Mouse (Mus musculus) embryonic facial prominence, embryonic 15.5 days (tissue): Measurements from ENCODE around the gene Gria1. TPM values are rescaled to one million over a fixed set of nuclear protein-coding genes. Genes with fewer than 3 reads are reported as not detected.

Experiments
- ATAC-seq: fragments of 200-750 bp; cut with Nextera tagmentation; 2 replicates; pipeline ENCODE4 v1.8.0; 2017; ENCODE audit warnings: low read depth, moderate TSS enrichment; ENCODE audit not compliant: insufficient number of reproducible peaks, low FRiP score, low TSS enrichment
- H3K27ac ChIP-seq: fragments of 300-500 bp; sonication (generic); replicated peaks from 2 replicates; pipeline ENCODE4 v1.5.1; 2015; ENCODE audit warnings: mild to moderate bottlenecking, inconsistent platforms
- H3K27me3 ChIP-seq: fragments of 300-500 bp; sonication (generic); 2 replicates; pipeline ENCODE4 v1.6.1; 2015; ENCODE audit warnings: inconsistent platforms
- H3K36me3 ChIP-seq: fragments of 300-500 bp; sonication (generic); 2 replicates; pipeline ENCODE4 v1.6.1; 2015; ENCODE audit warnings: mild to moderate bottlenecking, inconsistent platforms
- H3K4me1 ChIP-seq: fragments of 300-500 bp; sonication (generic); 2 replicates; pipeline ENCODE4 v1.6.1; 2015; ENCODE audit warnings: inconsistent platforms
- H3K4me2 ChIP-seq: fragments of 300-500 bp; sonication (generic); replicated peaks from 2 replicates; pipeline ENCODE4 v1.6.1; 2015; ENCODE audit warnings: mild to moderate bottlenecking, inconsistent platforms
- H3K4me3 ChIP-seq: fragments of 300-500 bp; sonication (generic); replicated peaks from 2 replicates; pipeline ENCODE4 v1.5.1; 2015; ENCODE audit warnings: mild to moderate bottlenecking, inconsistent platforms
- H3K9ac ChIP-seq: fragments of 300-500 bp; sonication (generic); 2 replicates; pipeline ENCODE4 v1.6.1; 2015; ENCODE audit warnings: inconsistent platforms
- H3K9me3 ChIP-seq: fragments of 300-500 bp; sonication (generic); replicated peaks from 2 replicates; pipeline ENCODE4 v1.6.1; 2016; ENCODE audit warnings: inconsistent platforms
- WGBS: fragments of 180-500 bp; shearing (Covaris S2); methylation state at CpG from one replicate; pipeline ENCODE4 v1.1.7; 2015; 5-methylcytosine and 5-hydroxymethylcytosine counted together
- polyA plus RNA-seq: library from polyadenylated mRNA; unstranded; fragments of >200 nt; fragmentation: Nextera tagmentation; extraction: Ambion mirVana; gene quantifications from 2 replicates; pipeline ENCODE4 v1.2.1, GENCODE M21; 2015

The Gria1 gene
- polyA plus RNA-seq, 1 experiment from 2014 or later: 1.9 TPM

GRCm38 (mm10) chr11:57236431-57236830 lies 225.2 kb downstream of the Gria1 start:
- Histone ChIP-seq H3K4me1 (no peaks in the 10 kb centered on the region), H3K9me3 (no peaks in the 10 kb centered on the region), H3K27ac (no peak overlapping the region), H3K36me3 (no peaks in the 10 kb centered on the region), H3K4me3 (no peak overlapping the region), H3K27me3 (no peaks in the 10 kb centered on the region), H3K4me2 (0 out of 2 replicates have a peak overlapping the region, but pooled peaks have one; percentile 21), H3K9ac (no peak overlapping the region)
- ATAC-seq: no peak
- WGBS: 29% methylated on average over 1 of the region's 1 CpGs

- 32% methylated on average over 3 of the region's 3 CpGs for WGBS
- ATAC-seq: no peak
- Histone ChIP-seq H3K4me2 (no peak overlapping the region), H3K27me3 (no peaks in the 10 kb centered on the region), H3K4me3 (no peak overlapping the region), H3K9me3 (no peaks in the 10 kb centered on the region), H3K9ac (no peak overlapping the region), H3K4me1 (no peaks in the 10 kb centered on the region), H3K27ac (no peak overlapping the region), H3K36me3 (no peaks in the 10 kb centered on the region)
Measured at GRCm38 (mm10) chr11:57239758-57240157, 228.6 kb downstream of the Gria1 start.

GRCm38 (mm10) chr11:57243835-57244234 lies 232.6 kb downstream of the Gria1 start:
- Histone ChIP-seq H3K36me3 (no peaks in the 10 kb centered on the region), H3K4me2 (no peak overlapping the region), H3K27ac (no peak overlapping the region), H3K27me3 (no peaks in the 10 kb centered on the region), H3K9ac (no peak overlapping the region), H3K4me3 (no peak overlapping the region), H3K4me1 (no peaks in the 10 kb centered on the region), H3K9me3 (no peaks in the 10 kb centered on the region)
- ATAC-seq: no peak

GRCm38 (mm10) chr11:57244543-57244942 lies 233.4 kb downstream of the Gria1 start:
- H3K4me1 ChIP-seq: no peaks in the 10 kb centered on the region
- H3K36me3 ChIP-seq: no peaks in the 10 kb centered on the region
- H3K27ac ChIP-seq: no peak overlapping the region
- no peak for ATAC-seq
- WGBS: 73% methylated on average over 6 of the region's 6 CpGs
- no peaks in the 10 kb centered on the region for H3K9me3 ChIP-seq
- H3K9ac ChIP-seq: no peak overlapping the region
- H3K4me3 ChIP-seq: no peak overlapping the region
- H3K27me3 ChIP-seq: no peaks in the 10 kb centered on the region
- no peak overlapping the region for H3K4me2 ChIP-seq

- ATAC-seq: no peak
- H3K9me3 ChIP-seq: no peaks in the 10 kb centered on the region
- 75% methylated on average over 4 of the region's 4 CpGs for WGBS
- no peaks in the 10 kb centered on the region for H3K27me3 ChIP-seq
- no peak overlapping the region for H3K4me3 ChIP-seq
- H3K36me3 ChIP-seq: no peaks in the 10 kb centered on the region
- H3K9ac ChIP-seq: no peak overlapping the region
- H3K4me2 ChIP-seq: no peak overlapping the region
- no peak overlapping the region for H3K27ac ChIP-seq
- H3K4me1 ChIP-seq: no peaks in the 10 kb centered on the region
Measured at GRCm38 (mm10) chr11:57248870-57249269, 237.7 kb downstream of the Gria1 start.

- Histone ChIP-seq H3K4me2 (no peak overlapping the region), H3K36me3 (no peaks in the 10 kb centered on the region), H3K27me3 (no peaks in the 10 kb centered on the region), H3K27ac (no peak overlapping the region), H3K9me3 (no peaks in the 10 kb centered on the region), H3K4me1 (no peaks in the 10 kb centered on the region), H3K9ac (no peak overlapping the region), H3K4me3 (no peak overlapping the region)
- WGBS: 66% methylated on average over 7 of the region's 7 CpGs
- no peak for ATAC-seq
Measured at GRCm38 (mm10) chr11:57250129-57250528, 238.9 kb downstream of the Gria1 start.

- H3K27me3 ChIP-seq: no peaks in the 10 kb centered on the region
- WGBS: 77% methylated on average over 8 of the region's 8 CpGs
- no peak for ATAC-seq
- H3K27ac ChIP-seq: no peak overlapping the region
- no peaks in the 10 kb centered on the region for H3K36me3 ChIP-seq
- H3K4me3 ChIP-seq: no peak overlapping the region
- H3K9me3 ChIP-seq: no peaks in the 10 kb centered on the region
- no peaks in the 10 kb centered on the region for H3K4me1 ChIP-seq
- H3K4me2 ChIP-seq: no peak overlapping the region
- H3K9ac ChIP-seq: no peak overlapping the region
Measured at GRCm38 (mm10) chr11:57271687-57272086, 260.5 kb downstream of the Gria1 start.

- Histone ChIP-seq H3K27me3 (no peaks in the 10 kb centered on the region), H3K9me3 (no peaks in the 10 kb centered on the region), H3K4me2 (no peak overlapping the region), H3K4me3 (no peak overlapping the region), H3K36me3 (no peaks in the 10 kb centered on the region), H3K4me1 (no peaks in the 10 kb centered on the region), H3K9ac (no peak overlapping the region), H3K27ac (no peak overlapping the region)
- ATAC-seq: no peak
- 91% methylated on average over 4 of the region's 4 CpGs for WGBS
Measured at GRCm38 (mm10) chr11:57274687-57275086, 263.5 kb downstream of the Gria1 start.

- WGBS: 21% methylated on average over 10 of the region's 10 CpGs
- ATAC-seq: no peak
- no peaks in the 10 kb centered on the region for H3K36me3 ChIP-seq
- H3K4me2 ChIP-seq: no peak overlapping the region
- no peak overlapping the region for H3K27ac ChIP-seq
- no peaks in the 10 kb centered on the region for H3K4me1 ChIP-seq
- H3K9me3 ChIP-seq: no peaks in the 10 kb centered on the region
- H3K4me3 ChIP-seq: no peak overlapping the region
- H3K27me3 ChIP-seq: no peaks in the 10 kb centered on the region
- H3K9ac ChIP-seq: no peak overlapping the region
Measured at GRCm38 (mm10) chr11:57278056-57278455, 266.9 kb downstream of the Gria1 start.

GRCm38 (mm10) chr11:57286119-57286518 lies 274.9 kb downstream of the Gria1 start:
- Histone ChIP-seq H3K4me1 (no peaks in the 10 kb centered on the region), H3K4me2 (no peak overlapping the region), H3K36me3 (no peaks in the 10 kb centered on the region), H3K9ac (no peak overlapping the region), H3K9me3 (no peaks in the 10 kb centered on the region), H3K4me3 (no peak overlapping the region), H3K27ac (no peak overlapping the region), H3K27me3 (no peaks in the 10 kb centered on the region)
- ATAC-seq: no peak
- 87% methylated on average over 2 of the region's 2 CpGs for WGBS

GRCm38 (mm10) chr11:57297376-57297775 lies 286.2 kb downstream of the Gria1 start:
- H3K27me3 ChIP-seq: no peaks in the 10 kb centered on the region
- no peaks in the 10 kb centered on the region for H3K4me1 ChIP-seq
- H3K36me3 ChIP-seq: no peaks in the 10 kb centered on the region
- no peaks in the 10 kb centered on the region for H3K9me3 ChIP-seq
- no peak overlapping the region for H3K9ac ChIP-seq
- 91% methylated on average over 8 of the region's 8 CpGs for WGBS
- no peak for ATAC-seq
- H3K4me2 ChIP-seq: no peak overlapping the region
- no peak overlapping the region for H3K4me3 ChIP-seq
- no peak overlapping the region for H3K27ac ChIP-seq

- no peaks in the 10 kb centered on the region for H3K36me3 ChIP-seq
- H3K27me3 ChIP-seq: no peaks in the 10 kb centered on the region
- no peaks in the 10 kb centered on the region for H3K4me1 ChIP-seq
- H3K9me3 ChIP-seq: no peaks in the 10 kb centered on the region
- no peak overlapping the region for H3K4me2 ChIP-seq
- H3K4me3 ChIP-seq: no peak overlapping the region
- WGBS: 54% methylated on average over 2 of the region's 2 CpGs
- no peak for ATAC-seq
- no peak overlapping the region for H3K9ac ChIP-seq
- H3K27ac ChIP-seq: no peak overlapping the region
Measured at GRCm38 (mm10) chr11:57298263-57298662, 287.1 kb downstream of the Gria1 start.
